In genomic region chr1:179578625-179579024, GRCm38 (mm10) we compare ENCODE assay signal across 15 mouse cellular contexts. TPM values are rescaled to one million over a fixed set of nuclear protein-coding genes. Genes with fewer than 3 reads are reported as not detected.
DNase-seq lines count a peak whose midpoint lies in the region; ATAC-seq and TF ChIP-seq lines count a peak whose summit lies in the region.
"Had no signal": no experiment of that assay in that cellular context is flagged by ENCODE, and none has a peak within 500 bp of the region (broad histone marks: within the 10 kb centered on the region; RNA-seq: fewer than 3 reads in every experiment).

No protein-coding gene starts in this region.

- peak; percentile 41 for DNase-seq in liver
- no peak for DNase-seq in liver, postnatal 0 days
- peak; percentile 56 for DNase-seq in induced T-regulatory cell, adult 2 months (ENCODE audit: low read depth)
- no peak for DNase-seq in heart, postnatal 14 days
- DNase-seq in urinary bladder, postnatal 36 days (ENCODE audit: low spot score in 2 of 2), result no peak
- DNase-seq in lung, adult 18-20 months, result no peak
- DNase-seq: adrenal gland, postnatal 36 days; B cell, adult 2 months; cerebellum, adult 11-12 months; heart, adult 11 months had no signal

- H3K4me3 ChIP-seq in liver, postnatal 0 days (ENCODE audit: low read depth, low read length), result no peak overlapping the region
- H3K4me3 ChIP-seq in stomach, embryonic 15.5 days (replicated peaks), result no peak overlapping the region
- H3K4me3 ChIP-seq in forebrain, embryonic 12.5 days (replicated peaks), result no peak overlapping the region
- H3K4me3 ChIP-seq: embryonic facial prominence, embryonic 15.5 days; lung, embryonic 15.5 days; midbrain, embryonic 12.5 days had no signal

- no peak for ATAC-seq in liver, postnatal 0 days
- no peak; the same call in 1 of the 2 replicates for ATAC-seq in stomach, embryonic 15.5 days (ENCODE audit: insufficient read depth, low FRiP score, low read depth)
- no peak for ATAC-seq in forebrain, embryonic 12.5 days (ENCODE audit: low FRiP score)

- intact Hi-C loops in heart, postnatal 14 days (cut with DNase I), result loop anchor here (2.0 kb wide), 1 partner anchor 28 kb away; no protein-coding TSS in a partner anchor

- no peaks in the 10 kb centered on the region for H3K27me3 ChIP-seq in liver, postnatal 0 days (ENCODE audit: insufficient read depth, low read length)
- H3K27me3 ChIP-seq in stomach, embryonic 15.5 days (replicated peaks), result no peaks in the 10 kb centered on the region
- H3K27me3 ChIP-seq in forebrain, embryonic 12.5 days, result no peaks in the 10 kb centered on the region
- H3K27me3 ChIP-seq: embryonic facial prominence, embryonic 15.5 days; lung, embryonic 15.5 days; midbrain, embryonic 12.5 days had no signal

- H3K9ac ChIP-seq in liver, postnatal 0 days (replicated peaks), result no peak overlapping the region
- no peak overlapping the region for H3K9ac ChIP-seq in stomach, embryonic 15.5 days
- H3K9ac ChIP-seq in forebrain, embryonic 12.5 days, result no peak overlapping the region
- H3K9ac ChIP-seq: embryonic facial prominence, embryonic 15.5 days; lung, embryonic 15.5 days; midbrain, embryonic 12.5 days had no signal

- peaks cover 5% of the 10 kb centered on the region; the same call in 1 of the 2 replicates for H3K4me1 ChIP-seq in liver, postnatal 0 days (ENCODE audit: insufficient read depth)
- 0 out of 2 replicates have a peak, but pooled peaks cover 6% of the 10 kb centered on the region for H3K4me1 ChIP-seq in stomach, embryonic 15.5 days
- no peaks in the 10 kb centered on the region for H3K4me1 ChIP-seq in forebrain, embryonic 12.5 days
- H3K4me1 ChIP-seq: lung, embryonic 15.5 days; midbrain, embryonic 12.5 days had no signal

- H3K36me3 ChIP-seq in liver, postnatal 0 days (replicated peaks; ENCODE audit: insufficient read depth, low read length), result peaks cover 19% of the 10 kb centered on the region
- no peaks in the 10 kb centered on the region; the same call in 1 of the 2 replicates for H3K36me3 ChIP-seq in stomach, embryonic 15.5 days
- H3K36me3 ChIP-seq in forebrain, embryonic 12.5 days (replicated peaks), result peaks cover 11% of the 10 kb centered on the region; the same call in 1 of the 2 replicates
- H3K36me3 ChIP-seq: lung, embryonic 15.5 days had no signal

- no peak overlapping the region for H3K4me2 ChIP-seq in liver, postnatal 0 days (ENCODE audit: low read depth, low read length)
- no peak overlapping the region for H3K4me2 ChIP-seq in stomach, embryonic 15.5 days
- H3K4me2 ChIP-seq in forebrain, embryonic 12.5 days, result no peak overlapping the region
- H3K4me2 ChIP-seq: embryonic facial prominence, embryonic 15.5 days; lung, embryonic 15.5 days; midbrain, embryonic 12.5 days had no signal

- no peak for TF ChIP-seq CTCF in liver, postnatal 0 days (IDR thresholded peaks at IDR 0.05; ENCODE audit: low read depth)

- no peak overlapping the region for H3K27ac ChIP-seq in liver, postnatal 0 days (ENCODE audit: low read depth)
- H3K27ac ChIP-seq in stomach, embryonic 15.5 days, result peak overlapping the region; percentile 38; the same call in 1 of the 2 replicates
- no peak overlapping the region for H3K27ac ChIP-seq in forebrain, embryonic 12.5 days
- H3K27ac ChIP-seq: embryonic facial prominence, embryonic 15.5 days; lung, embryonic 15.5 days; midbrain, embryonic 12.5 days had no signal

- TF ChIP-seq EP300 in liver, postnatal 0 days (IDR thresholded peaks at IDR 0.05; ENCODE audit: low read depth), result no peak

- no peaks in the 10 kb centered on the region for H3K9me3 ChIP-seq in liver, postnatal 0 days (ENCODE audit: low read length)
- H3K9me3 ChIP-seq in stomach, embryonic 15.5 days, result no peaks in the 10 kb centered on the region
- no peaks in the 10 kb centered on the region for H3K9me3 ChIP-seq in forebrain, embryonic 12.5 days
- H3K9me3 ChIP-seq: embryonic facial prominence, embryonic 15.5 days; lung, embryonic 15.5 days; midbrain, embryonic 12.5 days had no signal

- 44% methylated on average over 6 of the region's 6 CpGs for WGBS in liver, postnatal 0 days (ENCODE audit: insufficient replicate concordance)
- 47% methylated on average over 6 of the region's 6 CpGs for WGBS in stomach, embryonic 15.5 days
- 86% methylated on average over 6 of the region's 6 CpGs for WGBS in forebrain, embryonic 12.5 days

RNA-seq across cellular contexts. Expression of gene Cnst, which starts 32.5 kb away (rescaled TPM):
- 5.0 and 5.8 TPM in 2 replicates for polyA plus RNA-seq in liver, postnatal 0 days (2015; fragmentation: Nextera tagmentation; extraction: Ambion mirVana)
- polyA plus RNA-seq in stomach, embryonic 15.5 days (2015; fragmentation: Nextera tagmentation; extraction: Ambion mirVana), result 13.9 and 14.9 TPM in 2 replicates
- polyA plus RNA-seq in forebrain, embryonic 12.5 days (2016; fragmentation: Nextera tagmentation; extraction: Ambion mirVana), result 26.9 and 29.0 TPM in 2 replicates
- 10 to 100 TPM; 43.6 to 51.9 TPM for total RNA-seq in heart, postnatal 14 days (2021)

RNA-seq across cellular contexts. Expression of gene Tfb2m, which starts 32.6 kb away (rescaled TPM):
- 16.3 and 17.6 TPM in 2 replicates for polyA plus RNA-seq in liver, postnatal 0 days (2015; fragmentation: Nextera tagmentation; extraction: Ambion mirVana)
- polyA plus RNA-seq in stomach, embryonic 15.5 days (2015; fragmentation: Nextera tagmentation; extraction: Ambion mirVana), result 26.8 and 30.1 TPM in 2 replicates
- 33.6 and 33.7 TPM in 2 replicates for polyA plus RNA-seq in forebrain, embryonic 12.5 days (2016; fragmentation: Nextera tagmentation; extraction: Ambion mirVana)
- total RNA-seq in heart, postnatal 14 days (2021), result 10 to 100 TPM; 33.9 to 42.3 TPM

Comparison
In these comparisons a context has a peak if more than half of its experiments do, and no peak if none do; other contexts are left out.
1. DNase-seq: peak in liver (single experiment) and induced T-regulatory cell, adult 2 months (single experiment); none in liver, postnatal 0 days (single experiment), heart, postnatal 14 days (0 of 2), urinary bladder, postnatal 36 days (0 of 2) and lung, adult 18-20 months (0 of 2).